Mouse (Mus musculus) G1E (cell line): ENCODE measurements around the gene Ppp1r1b. TPM values are rescaled to one million over a fixed set of nuclear protein-coding genes. Genes with fewer than 3 reads are reported as not detected.

Source experiments
- ATAC-seq: 2 replicates; pipeline ENCODE4 v1.8.0; 2016; ENCODE audit warnings: mild to moderate bottlenecking; ENCODE audit not compliant: insufficient number of reproducible peaks, poor library complexity, low FRiP score, severe bottlenecking; ENCODE audit errors: extremely low read depth
- DNase-seq: peaks from one replicate; pipeline ENCODE4 v3.0.0; 2012; ENCODE audit warnings: low spot score
- H3K27me3 ChIP-seq: 2 replicates; pipeline ENCODE4 v1.6.1; 2012; ENCODE audit warnings: mild to moderate bottlenecking, low read length, inconsistent platforms; ENCODE audit not compliant: insufficient read depth
- H3K36me3 ChIP-seq: replicated peaks from 2 replicates; pipeline ENCODE3; 2012; ENCODE audit warnings: mild to moderate bottlenecking, inconsistent platforms
- H3K4me1 ChIP-seq: 2 replicates; pipeline ENCODE4 v1.6.1; 2012; ENCODE audit warnings: low read depth, low read length, inconsistent platforms, mixed read lengths; ENCODE audit not compliant: insufficient read depth
- H3K4me3 ChIP-seq: 2 replicates; pipeline ENCODE4 v1.5.1; 2012; ENCODE audit warnings: low read depth, mild to moderate bottlenecking, inconsistent platforms, low read length, moderate library complexity, mixed read lengths
- H3K9me3 ChIP-seq: replicated peaks from 2 replicates; pipeline ENCODE4 v1.6.1; 2012; ENCODE audit warnings: inconsistent platforms
- CTCF ChIP-seq: IDR thresholded peaks from 2 replicates; pipeline ENCODE4 v1.5.1; 2012; ENCODE audit warnings: low read depth, low read length, inconsistent platforms, mixed read lengths
- GATA1 ChIP-seq: IDR thresholded peaks from 2 replicates; pipeline ENCODE4 v1.6.1; 2012; ENCODE audit warnings: borderline replicate concordance, low read length, inconsistent platforms, mixed read lengths
- GATA2 ChIP-seq: IDR thresholded peaks from 2 replicates; pipeline ENCODE4 v1.6.1; 2012; ENCODE audit warnings: low read depth, low read length, inconsistent platforms, borderline replicate concordance
- POLR2AphosphoS5 ChIP-seq: IDR thresholded peaks from 2 replicates; pipeline ENCODE4 v1.6.1; 2012; ENCODE audit warnings: low read depth, low read length, inconsistent platforms; ENCODE audit not compliant: insufficient replicate concordance
- TAL1 ChIP-seq: conservative IDR thresholded peaks from 2 replicates; pipeline ENCODE4 v1.6.1; 2012; ENCODE audit warnings: low read depth, low read length, inconsistent platforms, mixed read lengths
- polyA plus RNA-seq: library from polyadenylated mRNA; stranded (reverse); fragments of >175 nt; gene quantifications from 2 replicates; pipeline ENCODE4 v1.2.3, GENCODE M21; 2012
- total RNA-seq, 2 experiments: library from RNA; stranded (forward) in 1 of 2; stranded (reverse) in 1 of 2; fragments of 200-1000 nt in 1 of 2; fragments of >200 nt in 1 of 2; fragmentation: Nextera tagmentation in 1 of 2; gene quantifications; 2 replicates each; pipeline ENCODE4 v1.2.3; 2014 to 2017

Ppp1r1b gene
- total and polyA plus RNA-seq, 3 experiments = not detected

DNA sequence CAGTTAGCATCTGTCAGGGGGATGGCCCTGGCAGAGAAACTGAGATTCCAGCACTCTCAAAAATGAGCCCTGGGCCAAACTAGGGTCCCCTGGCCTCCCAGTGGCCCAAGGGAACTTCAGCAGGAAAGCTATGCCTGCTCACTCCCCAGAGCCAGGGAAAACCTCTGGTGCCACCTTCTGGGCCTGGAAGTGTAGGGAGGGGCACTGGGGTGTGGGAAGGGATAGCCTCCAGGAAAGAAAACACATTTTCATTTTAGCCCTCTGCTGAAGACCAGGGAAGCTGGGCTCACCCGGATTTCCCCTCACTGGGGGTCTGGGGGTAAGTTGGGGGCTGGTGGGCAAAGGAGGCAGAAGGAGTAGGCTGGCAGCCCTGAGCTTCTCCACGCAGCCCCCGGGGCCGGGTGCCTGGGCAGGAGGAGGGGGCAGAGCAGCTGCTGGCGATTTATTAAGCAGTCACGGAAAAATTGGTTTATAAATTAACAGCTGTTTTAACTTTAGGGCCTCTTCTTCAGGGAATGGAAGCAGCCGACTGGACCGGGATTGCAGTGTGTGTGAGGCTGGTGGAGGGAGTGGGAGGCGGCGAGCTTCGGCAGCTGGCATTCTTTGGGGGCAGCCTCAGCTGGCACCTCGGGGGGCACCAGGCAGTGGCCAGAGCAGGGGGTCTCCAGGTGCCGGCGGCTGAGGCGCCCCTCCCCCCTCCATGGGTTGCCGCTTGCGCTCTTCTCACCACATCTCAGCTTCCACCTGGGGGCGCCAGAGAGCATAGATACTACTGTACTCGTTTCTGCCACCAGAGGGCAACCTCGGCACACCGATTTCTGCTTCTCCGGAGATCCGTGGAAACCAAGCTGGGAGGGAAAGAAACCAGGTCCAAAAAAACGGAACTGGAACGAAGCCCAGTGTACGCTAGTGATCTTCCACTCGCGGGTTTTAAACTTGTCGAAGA is 5.9 kb upstream of the Ppp1r1b start:
- H3K4me3 ChIP-seq = no peak overlapping the region; the same call in 1 of the 2 replicates
- no peak for TF ChIP-seq TAL1
- TF ChIP-seq CTCF = peak; percentile 84
- peak; percentile 40; the same call in 1 of the 2 replicates for ATAC-seq
- peaks cover 61% of the 10 kb centered on the region for H3K27me3 ChIP-seq
- H3K36me3 ChIP-seq = no peaks in the 10 kb centered on the region
- DNase-seq = peak; percentile 43
- peaks cover 22% of the 10 kb centered on the region for H3K4me1 ChIP-seq
- H3K9me3 ChIP-seq = no peaks in the 10 kb centered on the region

DNA sequence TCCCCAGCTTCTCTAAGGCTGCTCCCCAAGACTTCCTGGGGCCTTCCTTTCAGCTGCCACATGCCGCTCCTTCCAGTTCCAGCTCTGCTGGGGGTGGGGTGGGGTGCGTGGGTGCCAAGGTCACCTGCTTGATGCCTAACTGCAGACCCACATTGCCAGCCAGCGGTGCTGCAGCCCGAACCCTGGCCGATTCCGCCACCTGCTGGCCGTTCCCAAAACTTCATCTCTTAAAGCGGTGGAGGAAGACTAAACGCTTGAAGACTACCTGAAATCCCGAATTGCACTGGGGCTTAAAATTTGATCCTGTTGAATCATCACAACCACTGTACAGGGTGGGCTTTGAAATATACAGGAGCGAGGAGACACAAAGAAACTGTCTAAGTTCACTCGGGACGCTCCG is 3.0 kb upstream of the Ppp1r1b start:
- Histone ChIP-seq H3K27me3 (peaks cover 63% of the 10 kb centered on the region), H3K4me3 (no peak overlapping the region; the same call in 1 of the 2 replicates), H3K36me3 (no peaks in the 10 kb centered on the region), H3K9me3 (no peaks in the 10 kb centered on the region), H3K4me1 (peaks cover 25% of the 10 kb centered on the region)
- DNase-seq (peak; percentile 65), ATAC-seq (no peak)
- peak; percentile 48 for TF ChIP-seq CTCF
- no peak for TF ChIP-seq POLR2AphosphoS5
- no peak for TF ChIP-seq GATA2

DNA sequence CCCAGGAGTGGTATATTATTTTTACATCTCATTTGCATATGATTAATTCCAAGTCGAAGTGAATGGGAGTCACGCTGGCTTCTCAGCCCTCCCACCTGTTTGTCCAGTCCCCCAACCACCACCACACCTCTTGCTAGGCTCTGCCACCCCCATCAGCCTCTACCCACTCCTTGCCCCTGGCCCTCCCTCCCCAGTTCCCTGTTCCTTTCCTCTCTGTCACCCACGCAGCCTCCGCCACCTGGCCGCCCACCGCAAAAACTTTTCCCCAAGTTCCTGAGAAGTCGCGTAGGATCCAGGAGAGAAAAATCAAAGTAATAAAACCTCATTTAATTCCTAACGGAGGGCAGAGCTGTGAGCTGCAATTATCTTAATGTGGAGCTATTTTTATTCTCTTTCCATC is 2.0 kb upstream of the Ppp1r1b start:
- ATAC-seq (no peak), DNase-seq (no peak)
- TF ChIP-seq GATA2 = no peak
- TF ChIP-seq TAL1 = no peak
- no peak for TF ChIP-seq GATA1
- TF ChIP-seq CTCF = no peak
- no peak for TF ChIP-seq POLR2AphosphoS5

GRCm38 (mm10) chr11:98347385-98348082 is 670 bp upstream of the Ppp1r1b start:
- no peaks in the 10 kb centered on the region for H3K9me3 ChIP-seq
- TF ChIP-seq GATA1 = no peak
- no peak for TF ChIP-seq GATA2
- no peak for TF ChIP-seq POLR2AphosphoS5
- TF ChIP-seq TAL1 = no peak
- TF ChIP-seq CTCF = no peak
- ATAC-seq (no peak), DNase-seq (no peak)
- peaks cover 71% of the 10 kb centered on the region for H3K27me3 ChIP-seq
- H3K4me3 ChIP-seq = no peak overlapping the region
- H3K4me1 ChIP-seq = peaks cover 22% of the 10 kb centered on the region
- H3K36me3 ChIP-seq = no peaks in the 10 kb centered on the region

More for the DNA sequence above, 2.0 kb upstream of the Ppp1r1b start:
- Histone ChIP-seq H3K36me3 (no peaks in the 10 kb centered on the region), H3K4me1 (peaks cover 23% of the 10 kb centered on the region), H3K27me3 (peaks cover 67% of the 10 kb centered on the region), H3K9me3 (no peaks in the 10 kb centered on the region), H3K4me3 (no peak overlapping the region)

DNA sequence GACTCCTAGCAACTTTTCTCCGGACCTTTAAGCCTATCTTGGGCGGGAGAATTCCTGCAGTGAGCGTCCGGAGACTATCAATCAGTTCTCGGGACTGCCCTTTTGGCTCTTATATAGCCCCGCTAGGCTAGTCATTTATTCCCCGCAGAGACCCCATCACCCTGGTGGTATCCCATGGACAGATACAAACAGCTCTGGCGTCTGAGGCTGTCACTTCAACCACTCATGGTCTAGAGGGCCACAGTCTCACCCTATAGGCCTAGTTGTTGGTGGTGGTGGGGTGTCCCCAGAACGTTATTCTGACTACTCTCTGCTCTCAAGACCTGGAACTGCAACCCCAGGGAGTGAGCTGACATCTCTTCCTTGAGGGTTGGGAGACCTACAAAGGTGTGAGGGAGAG is 1.1 kb downstream of the Ppp1r1b start:
- DNase-seq (no peak), ATAC-seq (no peak)
- H3K4me3 ChIP-seq = no peak overlapping the region
- H3K9me3 ChIP-seq = no peaks in the 10 kb centered on the region
- TF ChIP-seq GATA2 (no peak), CTCF (no peak), POLR2AphosphoS5 (no peak), TAL1 (no peak), GATA1 (no peak)
- H3K4me1 ChIP-seq = peaks cover 17% of the 10 kb centered on the region
- no peaks in the 10 kb centered on the region for H3K36me3 ChIP-seq
- H3K27me3 ChIP-seq = peaks cover 83% of the 10 kb centered on the region

DNA sequence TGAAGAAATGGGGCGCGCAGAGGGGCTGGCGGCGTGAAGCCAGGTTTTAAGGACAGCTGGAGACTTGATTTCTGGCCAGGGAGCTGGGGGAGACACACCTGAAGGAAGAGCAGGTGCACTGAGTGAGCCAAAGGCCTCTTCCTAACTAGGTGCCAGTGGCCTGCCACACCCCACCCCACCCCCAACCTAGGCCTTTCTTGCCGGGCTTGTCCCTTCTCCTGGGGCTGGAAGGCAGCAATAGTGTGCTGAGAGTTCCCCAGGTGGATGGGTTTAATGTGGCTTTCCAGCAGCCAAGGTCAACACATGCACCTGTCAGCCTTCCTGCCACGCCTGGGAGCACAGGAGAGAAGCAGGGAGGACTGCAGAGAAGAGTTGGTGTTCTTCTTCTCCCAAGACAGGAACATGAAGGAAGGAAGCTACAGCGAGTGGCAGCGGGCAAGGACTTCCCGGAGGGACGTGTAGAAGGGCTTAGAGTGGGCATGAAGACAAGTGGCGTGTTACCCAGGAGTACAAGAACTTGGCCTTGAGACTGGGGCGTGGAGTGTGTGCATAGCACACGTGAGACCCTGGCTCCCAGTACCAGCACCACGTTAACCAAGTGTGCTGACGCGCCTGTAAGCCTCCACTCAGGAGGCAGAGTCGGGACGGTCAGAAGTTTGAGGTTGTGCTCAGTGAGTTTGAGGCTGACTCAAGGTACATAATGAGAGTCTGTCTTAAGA is 4.2 kb downstream of the Ppp1r1b start:
- Histone ChIP-seq H3K4me1 (peaks cover 34% of the 10 kb centered on the region), H3K9me3 (no peaks in the 10 kb centered on the region), H3K4me3 (no peak overlapping the region), H3K36me3 (no peaks in the 10 kb centered on the region), H3K27me3 (peaks cover 73% of the 10 kb centered on the region)
- no peak for DNase-seq
- no peak for ATAC-seq
- TF ChIP-seq POLR2AphosphoS5 (no peak), CTCF (no peak), GATA2 (no peak), TAL1 (no peak), GATA1 (no peak)
